ENCODE assay signal across 7 mouse cellular contexts in genomic region chr6:70103174-70103573, GRCm38 (mm10).
A peak's percentile ranks its signal among the peaks of the same experiment; 100 is the strongest.
DNase-seq lines count a peak whose midpoint lies in the region; ATAC-seq and TF ChIP-seq lines count a peak whose summit lies in the region.
"Not testable (repeated sequence)": the region's sequence is repeated elsewhere in the genome, so short reads cannot be mapped to it uniquely, and the experiment has no call there.

No protein-coding gene starts in this region.

- not testable (repeated sequence) for H3K4me2 ChIP-seq in intestine, embryonic 16.5 days (ENCODE audit: low read depth, low read length); kidney, embryonic 16.5 days (replicated peaks; ENCODE audit: low read depth, low read length)

- H3K9me3 ChIP-seq in ES-Bruce4 (replicated peaks; ENCODE audit: control insufficient read depth, insufficient read depth, low read length, poor library complexity, severe bottlenecking); intestine, embryonic 16.5 days (ENCODE audit: control insufficient read depth, low read length); kidney, embryonic 16.5 days (ENCODE audit: low read length): not testable (repeated sequence)

- in situ Hi-C loops in Patski (cut with MboI; ENCODE audit: low pct_unique_long_range_greater_than_20kb), result loop anchor here (25.0 kb wide), 1 partner anchor 209 kb away; no protein-coding TSS in a partner anchor

- H3K4me1 ChIP-seq in ES-Bruce4 (ENCODE audit: control insufficient read depth, insufficient read depth, low read length); intestine, embryonic 16.5 days (ENCODE audit: control insufficient read depth, insufficient read depth, low read length); kidney, embryonic 16.5 days (ENCODE audit: insufficient read depth, low read length): not testable (repeated sequence)

- TF ChIP-seq CTCF in ES-Bruce4 (IDR thresholded peaks at IDR 0.05; ENCODE audit: low read depth, low read length); Patski (IDR thresholded peaks at IDR 0.05): not testable (repeated sequence)

- H3K4me3 ChIP-seq in ES-Bruce4 (ENCODE audit: low read depth, low read length); intestine, embryonic 16.5 days (ENCODE audit: low read length); kidney, embryonic 16.5 days (ENCODE audit: low read length): not testable (repeated sequence)

- CTCF ChIA-PET in Patski (lab: Charles Lee), result interaction anchor here (1.1 kb wide), 1 partner anchor 31 kb away, joined by 4 read pairs; no protein-coding TSS in a partner anchor

- peak overlapping the region; percentile 99 for H3K27ac ChIP-seq in ES-Bruce4 (ENCODE audit: insufficient read depth, low read length)
- not testable (repeated sequence) for H3K27ac ChIP-seq in intestine, embryonic 16.5 days (ENCODE audit: low read length); kidney, embryonic 16.5 days (ENCODE audit: low read length)

- POLR2A ChIA-PET in Patski (lab: Charles Lee), result not testable (repeated sequence)

- peak; percentile 65 for ATAC-seq in CD4-positive, CD25-positive, alpha-beta regulatory T cell, adult 4 months
- ATAC-seq in Patski, result peak; percentile 33
- peak; percentile 84 for ATAC-seq in activated CD4-positive, CD25-positive, alpha-beta regulatory T cell, adult 4 months
- ATAC-seq in intestine, embryonic 16.5 days, result peak; percentile 72
- ATAC-seq in kidney, embryonic 16.5 days (ENCODE audit: low FRiP score, low TSS enrichment), result peak; percentile 42; the same call in 1 of the 2 replicates

- not testable (repeated sequence) for TF ChIP-seq EP300 in ES-Bruce4 (IDR thresholded peaks at IDR 0.05; ENCODE audit: insufficient read depth, low read depth, low read length)

- 20% methylated on average over 1 of the region's 1 CpGs for WGBS in intestine, embryonic 16.5 days
- 0% methylated on average over 1 of the region's 1 CpGs for WGBS in kidney, embryonic 16.5 days

- not testable (repeated sequence) for H3K36me3 ChIP-seq in ES-Bruce4 (ENCODE audit: control insufficient read depth, insufficient read depth, low read length, poor library complexity, severe bottlenecking); intestine, embryonic 16.5 days (ENCODE audit: control insufficient read depth, insufficient read depth, low read length); kidney, embryonic 16.5 days (ENCODE audit: insufficient read depth, low read length); splenic B cell, adult 2 months (ENCODE audit: control insufficient read depth, insufficient read depth, low read length, poor library complexity, severe bottlenecking)

- H3K27me3 ChIP-seq in ES-Bruce4 (ENCODE audit: control insufficient read depth, insufficient read depth, low read length, poor library complexity, severe bottlenecking); Patski; intestine, embryonic 16.5 days (replicated peaks; ENCODE audit: control insufficient read depth, insufficient read depth, low read length); kidney, embryonic 16.5 days (ENCODE audit: insufficient read depth, low read length); splenic B cell, adult 2 months (ENCODE audit: control insufficient read depth, insufficient read depth, low read length, poor library complexity, severe bottlenecking): not testable (repeated sequence)

- H3K9ac ChIP-seq in ES-Bruce4 (ENCODE audit: low read depth, poor library complexity, severe bottlenecking); intestine, embryonic 16.5 days (ENCODE audit: low read depth, low read length); kidney, embryonic 16.5 days (replicated peaks; ENCODE audit: low read length): not testable (repeated sequence)

- not testable (repeated sequence) for DNase-seq in Patski (ENCODE audit: low read depth, low spot score)
- peak; percentile 43 for DNase-seq in splenic B cell, adult 2 months (ENCODE audit: low read depth, low spot score)

- not testable (repeated sequence) for TF ChIP-seq POLR2A in ES-Bruce4 (IDR thresholded peaks at IDR 0.05; ENCODE audit: insufficient read depth, low read length)

Comparison
In these comparisons a context has a peak if more than half of its experiments do, and no peak if none do; other contexts are left out.
1. ATAC-seq: peak in every context shown above with its lines; median percentile 84 in activated CD4-positive, CD25-positive, alpha-beta regulatory T cell, adult 4 months; 72 in intestine, embryonic 16.5 days; 65 in CD4-positive, CD25-positive, alpha-beta regulatory T cell, adult 4 months; 42 in kidney, embryonic 16.5 days; 33 in Patski.